Mouse (Mus musculus) Patski (cell line): Measurements from ENCODE around the gene Kcng4. TPM values are rescaled to one million over a fixed set of nuclear protein-coding genes. Genes with fewer than 3 reads are reported as not detected.

Source experiments
- ATAC-seq: fragments of 100-300 bp; one replicate; pipeline ENCODE4 v1.8.0; 2021
- CTCF ChIA-PET: fragments of 350-600 bp; sonication (Branson Sonifier 250); formaldehyde crosslinking; loops from one replicate; lab custom pipeline; 2022; ENCODE audit warnings: inconsistent platforms; lab: Charles Lee
- POLR2A ChIA-PET: fragments of 350-600 bp; sonication (Branson Sonifier 250); formaldehyde crosslinking; loops from one replicate; lab custom pipeline; 2022; ENCODE audit warnings: antibody characterized with exemption, inconsistent platforms; lab: Charles Lee
- DNase-seq: peaks from one replicate; pipeline ENCODE4 v3.0.0-alpha.2; 2011; ENCODE audit warnings: low read depth, low spot score
- H3K27me3 ChIP-seq: fragments of 371-371 bp; one replicate; pipeline ENCODE4 v1.5.1; 2021
- CTCF ChIP-seq: fragments of 100-300 bp; IDR thresholded peaks from one replicate; pipeline ENCODE4 v1.5.1; 2021
- in situ Hi-C: fragments of 300-500 bp; cut with MboI; formaldehyde crosslinking; loops from 3 replicates; pipeline ENCODE4 v1.11.1; 2018; ENCODE audit warnings: low pct_unique_long_range_greater_than_20kb, mixed read lengths
- polyA plus RNA-seq: library from polyadenylated mRNA; unstranded; gene quantifications from one replicate; pipeline ENCODE4 v1.2.3, GENCODE M21; 2021

The Kcng4 gene
- polyA plus RNA-seq, 1 experiment from 2014 or later: 0.06 TPM

- ChIA-PET POLR2A (no interaction called here), CTCF (no interaction called here)
- ATAC-seq (no peak), DNase-seq (no peak)
- in situ Hi-C loops: no loop called here
- H3K27me3 ChIP-seq: peaks cover 58% of the 10 kb centered on the region
- no peak for TF ChIP-seq CTCF
These were observed 7.7 kb downstream of the Kcng4 start for GRCm38 (mm10) chr8:119627613-119628359.

- in situ Hi-C loops: no loop called here
- POLR2A ChIA-PET: no interaction called here
- peaks cover 56% of the 10 kb centered on the region for H3K27me3 ChIP-seq
- no peak for TF ChIP-seq CTCF
- ATAC-seq (no peak), DNase-seq (no peak)
- CTCF ChIA-PET: no interaction called here
These were observed 8.3 kb downstream of the Kcng4 start for GRCm38 (mm10) chr8:119627199-119627598.

- ChIA-PET POLR2A (no interaction called here), CTCF (interaction anchor here (0.8 to 1.5 kb wide), 2 partner anchors 10 to 13 kb away, joined by 3 to 4 read pairs; no protein-coding TSS in a partner anchor)
- H3K27me3 ChIP-seq: peaks cover 50% of the 10 kb centered on the region
- DNase-seq: no peak
- in situ Hi-C loops: no loop called here
- ATAC-seq: no peak
- no peak for TF ChIP-seq CTCF
These were observed 9.7 kb downstream of the Kcng4 start for GRCm38 (mm10) chr8:119625788-119626187.

- POLR2A ChIA-PET: no interaction called here
- ATAC-seq: no peak
- no peak for TF ChIP-seq CTCF
- in situ Hi-C loops: no loop called here
- H3K27me3 ChIP-seq: peaks cover 50% of the 10 kb centered on the region
- no peak for DNase-seq
- CTCF ChIA-PET: interaction anchor here (1.3 to 1.5 kb wide), 2 partner anchors 11 to 51 kb away, joined by 3 to 4 read pairs; no protein-coding TSS in a partner anchor
These were observed 10.6 kb downstream of the Kcng4 start for GRCm38 (mm10) chr8:119624916-119625315.

GRCm38 (mm10) chr8:119623744-119624143 is 11.7 kb downstream of the Kcng4 start:
- in situ Hi-C loops: no loop called here
- CTCF ChIA-PET: interaction anchor here (1.3 to 1.7 kb wide), 2 partner anchors 10 to 53 kb away, joined by 3 to 4 read pairs; no protein-coding TSS in a partner anchor
- H3K27me3 ChIP-seq: peaks cover 42% of the 10 kb centered on the region

GRCm38 (mm10) chr8:119623061-119623460 is 12.4 kb downstream of the Kcng4 start:
- peaks cover 42% of the 10 kb centered on the region for H3K27me3 ChIP-seq
- POLR2A ChIA-PET: interaction anchor here (0.6 kb wide), 1 partner anchor 49 kb away, joined by 6 read pairs; no protein-coding TSS in a partner anchor
- CTCF ChIA-PET: interaction anchor here (1.7 kb wide), 1 partner anchor 11 kb away, joined by 4 read pairs; no protein-coding TSS in a partner anchor
- ATAC-seq (no peak), DNase-seq (no peak)
- TF ChIP-seq CTCF: no peak
- in situ Hi-C loops: no loop called here

More at GRCm38 (mm10) chr8:119623744-119624143, 11.7 kb downstream of the Kcng4 start:
- ATAC-seq (no peak), DNase-seq (no peak)
- no peak for TF ChIP-seq CTCF
- POLR2A ChIA-PET: no interaction called here

- peaks cover 40% of the 10 kb centered on the region for H3K27me3 ChIP-seq
- CTCF ChIA-PET: interaction anchor here (0.7 to 2.0 kb wide), 3 partner anchors 11 to 87 kb away, joined by 3 to 6 read pairs (median 4); no protein-coding TSS in a partner anchor
These were observed 12.9 kb downstream of the Kcng4 start for GRCm38 (mm10) chr8:119622555-119622954.

GRCm38 (mm10) chr8:119620848-119621465 is 14.5 kb downstream of the Kcng4 start:
- TF ChIP-seq CTCF: no peak
- in situ Hi-C loops: no loop called here
- peaks cover 33% of the 10 kb centered on the region for H3K27me3 ChIP-seq
- ChIA-PET CTCF (interaction anchor here (1.5 to 2.0 kb wide), 2 partner anchors 11 to 56 kb away, joined by 3 to 6 read pairs; no protein-coding TSS in a partner anchor), POLR2A (no interaction called here)
- DNase-seq: no peak
- no peak for ATAC-seq

More at GRCm38 (mm10) chr8:119622555-119622954, 12.9 kb downstream of the Kcng4 start:
- POLR2A ChIA-PET: interaction anchor here (0.6 kb wide), 1 partner anchor 48 kb away, joined by 6 read pairs; no protein-coding TSS in a partner anchor
- DNase-seq (no peak), ATAC-seq (no peak)
- no peak for TF ChIP-seq CTCF
- in situ Hi-C loops: no loop called here

- TF ChIP-seq CTCF: no peak
- H3K27me3 ChIP-seq: peaks cover 33% of the 10 kb centered on the region
- CTCF ChIA-PET: interaction anchor here (2.0 kb wide), 1 partner anchor 57 kb away, joined by 6 read pairs; no protein-coding TSS in a partner anchor
These were observed 15.2 kb downstream of the Kcng4 start for GRCm38 (mm10) chr8:119620116-119620840.

GRCm38 (mm10) chr8:119618887-119619286 is 16.6 kb downstream of the Kcng4 start:
- TF ChIP-seq CTCF: no peak
- DNase-seq (no peak), ATAC-seq (no peak)
- in situ Hi-C loops: no loop called here
- ChIA-PET POLR2A (no interaction called here), CTCF (no interaction called here)
- peaks cover 29% of the 10 kb centered on the region for H3K27me3 ChIP-seq

More at GRCm38 (mm10) chr8:119620116-119620840, 15.2 kb downstream of the Kcng4 start:
- no peak for DNase-seq
- no peak for ATAC-seq
- POLR2A ChIA-PET: no interaction called here
- in situ Hi-C loops: no loop called here
